Mouse (Mus musculus) CD4-positive, CD25-positive, alpha-beta regulatory T cell (primary cell): ENCODE data around the gene Rab3gap1. TPM values are rescaled to one million over a fixed set of nuclear protein-coding genes. Genes with fewer than 3 reads are reported as not detected.

Source experiments
- polyA plus RNA-seq: library from polyadenylated mRNA; unstranded; fragments of 100-300 nt; shearing (Covaris generic); gene quantifications from one replicate; pipeline ENCODE4 v1.2.1, GENCODE M21; 2017

Gene Rab3gap1
- polyA plus RNA-seq: 51.4 TPM

DNA sequence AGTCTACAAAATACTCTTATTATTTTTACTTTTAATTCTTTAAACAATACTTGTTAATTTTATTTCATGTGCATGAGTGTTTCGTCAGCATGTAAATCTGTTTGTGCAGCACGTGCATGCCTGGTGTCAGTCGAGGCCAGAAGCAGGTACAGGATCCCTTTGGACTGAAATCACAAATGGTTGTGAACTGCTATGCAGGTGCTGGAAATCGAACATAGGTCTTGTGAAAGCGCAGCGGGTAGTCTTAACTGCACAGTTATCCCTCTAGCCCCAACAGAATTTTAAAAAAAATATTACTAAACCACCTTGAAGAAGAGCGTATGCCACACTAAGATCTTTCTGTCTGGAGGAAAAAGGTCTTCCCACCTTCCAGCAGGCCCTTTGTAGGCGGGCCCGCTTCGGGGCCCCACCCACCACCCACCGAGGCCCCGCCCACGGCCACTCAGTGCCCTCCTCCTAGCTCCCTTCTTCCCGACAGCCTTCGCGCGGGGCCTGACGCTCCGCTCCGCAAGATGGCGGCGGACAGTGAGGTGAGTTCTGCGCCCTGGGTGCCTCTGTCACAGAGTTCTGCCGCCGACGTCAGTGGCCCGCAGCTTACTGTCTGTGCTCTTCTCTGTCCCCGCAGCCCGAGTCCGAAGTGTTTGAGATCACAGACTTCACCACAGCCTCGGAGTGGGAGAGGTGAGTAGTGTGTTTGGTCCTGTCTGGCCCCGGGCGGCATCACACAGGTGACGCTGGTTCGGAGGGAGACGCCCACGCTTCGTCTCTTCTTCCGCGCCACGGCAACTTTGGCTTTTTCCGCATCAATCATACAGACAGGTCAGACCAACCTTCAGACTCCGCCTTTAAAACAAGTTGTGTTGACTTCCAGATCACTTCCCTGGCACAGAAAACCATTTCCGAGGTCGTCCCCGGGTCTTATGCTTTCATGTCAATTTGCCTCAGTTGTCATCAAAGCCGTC lies at the start of gene Rab3gap1:
Rab3gap1 (plus strand) TSS at position 474 of the 962 bp plus-strand sequence.

GRCm38 (mm10) chr1:127854486-127855222 lies 13.9 kb upstream of the Rab3gap1 start, which contains the start of gene Map3k19:
Gene Map3k19, minus strand, starts transcription at chr1:127855031.

Other genes with a start within 250 kb of the Rab3gap1 start
- gene Tmem163, start 189.2 kb upstream of the Rab3gap1 start, polyA plus RNA-seq: 0.39 TPM
- not detected for gene Acmsd, start 139.4 kb upstream of the Rab3gap1 start, polyA plus RNA-seq
- gene Ccnt2, start 94.6 kb upstream of the Rab3gap1 start, polyA plus RNA-seq: 96.7 TPM
- 0.26 TPM for gene Map3k19, start 13.7 kb upstream of the Rab3gap1 start, polyA plus RNA-seq
- 2.1 TPM for gene Zranb3, start 234.3 kb downstream of the Rab3gap1 start, polyA plus RNA-seq
- 80.3 TPM for gene R3hdm1, start 234.5 kb downstream of the Rab3gap1 start, polyA plus RNA-seq